Mouse (Mus musculus) ES-E14 (cell line): ENCODE measurements around the gene Tph2.

Experiments
- CHD2 ChIP-seq: IDR thresholded peaks from 2 replicates; pipeline ENCODE4 v1.6.1; 2014; ENCODE audit warnings: mild to moderate bottlenecking, low read depth, low read length, inconsistent platforms
- ZC3H11A ChIP-seq: IDR thresholded peaks from 2 replicates; pipeline ENCODE4 v1.6.1; 2012; ENCODE audit warnings: low read depth, mild to moderate bottlenecking, inconsistent platforms, low read length, borderline replicate concordance
- ZNF384 ChIP-seq: IDR thresholded peaks from 2 replicates; pipeline ENCODE4 v1.6.1; 2012; ENCODE audit warnings: low read depth, low read length, inconsistent platforms

- TF ChIP-seq CHD2 (no peak), ZC3H11A (no peak), ZNF384 (no peak)
These were observed 47.7 kb upstream of the Tph2 start for GRCm38 (mm10) chr10:115232513-115232912.
